Comparison of ENCODE assay signal across 8 mouse cellular contexts in the genomic region with DNA sequence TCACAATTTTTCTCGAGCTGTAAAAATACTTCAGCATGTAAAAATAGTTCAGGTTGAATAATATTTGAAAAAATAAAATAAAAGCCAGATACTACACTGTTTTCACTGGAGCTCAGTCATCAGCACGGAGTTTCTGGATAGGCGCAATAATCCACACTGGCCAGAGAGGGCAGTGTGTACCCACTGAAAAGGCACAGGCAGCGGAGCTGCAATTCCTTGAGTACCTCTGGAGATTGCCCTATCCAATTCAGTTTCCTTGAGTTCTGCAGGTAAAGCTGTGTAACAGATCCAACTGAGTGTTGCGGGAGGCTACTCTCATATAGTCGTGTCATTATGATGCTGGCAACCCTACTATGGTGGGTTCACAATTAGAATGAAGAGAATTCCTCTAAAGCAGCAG. TPM values are rescaled to one million over a fixed set of nuclear protein-coding genes. Genes with fewer than 3 reads are reported as not detected.
DNase-seq lines count a peak whose midpoint lies in the region; ATAC-seq lines count a peak whose summit lies in the region.

No protein-coding gene starts in this region.

- peak overlapping the region; percentile 36 for H3K4me3 ChIP-seq in hindbrain, embryonic 13.5 days

- 0 out of 2 replicates have a peak, but pooled peaks cover 9% of the 10 kb centered on the region for H3K27me3 ChIP-seq in hindbrain, embryonic 13.5 days

- H3K4me2 ChIP-seq in hindbrain, embryonic 13.5 days, result peak overlapping the region; percentile 54

- peaks cover 8% of the 10 kb centered on the region for H3K4me1 ChIP-seq in hindbrain, embryonic 13.5 days (replicated peaks)

- WGBS in hindbrain, embryonic 13.5 days, result under 1% methylated on average over 6 of the region's 6 CpGs

- ATAC-seq in hindbrain, embryonic 13.5 days (ENCODE audit: low FRiP score), result peak; percentile 30; the same call in 1 of the 2 replicates

- no peak overlapping the region for H3K9ac ChIP-seq in hindbrain, embryonic 13.5 days

- no peak overlapping the region for H3K27ac ChIP-seq in hindbrain, embryonic 13.5 days

- no peaks in the 10 kb centered on the region for H3K9me3 ChIP-seq in hindbrain, embryonic 13.5 days

- no peaks in the 10 kb centered on the region for H3K36me3 ChIP-seq in hindbrain, embryonic 13.5 days

- peak; percentile 65 for DNase-seq in T-cell, adult 2 months (ENCODE audit: low spot score)
- peak; percentile 84 to 86 for DNase-seq in cerebellum, postnatal 10 days
- DNase-seq in frontal cortex, postnatal 14 days (ENCODE audit: low spot score in 2 of 2), result peak; percentile 34 to 72
- peak; percentile 76 to 84 for DNase-seq in layer of hippocampus, postnatal 10 days (ENCODE audit: low spot score in 2 of 2)
- peak; percentile 73 for DNase-seq in lung, postnatal 14 days
- DNase-seq in retina, embryonic 14.5 days (ENCODE audit: low spot score), result peak; percentile 87
- DNase-seq in thymus, postnatal 36 days, result peak; percentile 61 to 65

RNA-seq across cellular contexts. Expression of a gene that starts 1.7 kb away (rescaled TPM):
- 49.3 and 49.7 TPM in 2 replicates for polyA plus RNA-seq in hindbrain, embryonic 13.5 days (2015; fragmentation: Nextera tagmentation; extraction: Ambion mirVana)
- 10 to 100 TPM; 80.6 to 82.4 TPM for total RNA-seq in layer of hippocampus, postnatal 10 days (2021)
